Mouse (Mus musculus): ENCODE results near the gene Rnf11. TPM values are rescaled to one million over a fixed set of nuclear protein-coding genes. Genes with fewer than 3 reads are reported as not detected.
"Not testable (repeated sequence)": the region's sequence is repeated elsewhere in the genome, so short reads cannot be mapped to it uniquely, and the experiment has no call there.

Rnf11 gene
- polyA plus RNA-seq, 1 experiment from 2014 or later, result 67.3 TPM

- Histone ChIP-seq H3K9ac (peak overlapping the region; percentile 72), H3K4me1 (replicated peaks) (peaks cover 17% of the 10 kb centered on the region), H3K4me2 (peak overlapping the region; percentile 91), H3K36me3 (no peaks in the 10 kb centered on the region), H3K4me3 (peak overlapping the region; percentile 65), H3K9me3 (no peaks in the 10 kb centered on the region), H3K27ac (replicated peaks) (no peak overlapping the region), H3K27me3 (no peaks in the 10 kb centered on the region)
- ATAC-seq (ENCODE audit: low FRiP score, low read depth), result peak; percentile 58; the same call in 1 of the 2 replicates
- WGBS, result 3% methylated on average over 24 of the region's 24 CpGs
Observed at GRCm38 (mm10) chr4:109407176-109407520, 77.4 kb downstream of the Rnf11 start.

GRCm38 (mm10) chr4:109406486-109407175 lies 77.9 kb downstream of the Rnf11 start, which contains the start of gene Ttc39a:
TSS of gene Ttc39a (plus strand) at chr4:109406623.
- H3K27me3 ChIP-seq, result no peaks in the 10 kb centered on the region
- under 1% methylated on average over 38 of the region's 56 CpGs for WGBS
- H3K9ac ChIP-seq, result peak within 1 kb of the TSS; percentile 72
- peak within 1 kb of the TSS; percentile 91 for H3K4me2 ChIP-seq
- no peaks in the 10 kb centered on the region for H3K36me3 ChIP-seq
- H3K27ac ChIP-seq (replicated peaks), result no peak within 1 kb of the TSS
- no peaks in the 10 kb centered on the region for H3K9me3 ChIP-seq
- H3K4me3 ChIP-seq, result peak within 1 kb of the TSS; percentile 65
- peak; percentile 81 for ATAC-seq (ENCODE audit: low FRiP score, low read depth)
- peaks cover 17% of the 10 kb centered on the region for H3K4me1 ChIP-seq (replicated peaks)

- peak overlapping the region; percentile 72 for H3K9ac ChIP-seq
- peak overlapping the region; percentile 91 for H3K4me2 ChIP-seq
- peaks cover 17% of the 10 kb centered on the region for H3K4me1 ChIP-seq (replicated peaks)
- no peak overlapping the region for H3K27ac ChIP-seq (replicated peaks)
- H3K27me3 ChIP-seq, result no peaks in the 10 kb centered on the region
- H3K4me3 ChIP-seq, result peak overlapping the region; percentile 65
- ATAC-seq (ENCODE audit: low FRiP score, low read depth), result peak; percentile 61
- whole genome bisulfite sequencing, result 8% methylated on average over 3 of the region's 3 CpGs
- H3K9me3 ChIP-seq, result no peaks in the 10 kb centered on the region
- no peaks in the 10 kb centered on the region for H3K36me3 ChIP-seq
Observed at GRCm38 (mm10) chr4:109406054-109406485, 78.5 kb downstream of the Rnf11 start.

GRCm38 (mm10) chr4:109405415-109405814 lies 79.1 kb downstream of the Rnf11 start:
- 41% methylated on average over 8 of the region's 8 CpGs for WGBS
- no peak for ATAC-seq (ENCODE audit: low FRiP score, low read depth)
- no peak overlapping the region for H3K4me2 ChIP-seq

GRCm38 (mm10) chr4:109404908-109405307 lies 79.6 kb downstream of the Rnf11 start:
- peaks cover 17% of the 10 kb centered on the region for H3K4me1 ChIP-seq (replicated peaks)
- H3K4me2 ChIP-seq; H3K27me3 ChIP-seq; H3K4me3 ChIP-seq; H3K27ac ChIP-seq (replicated peaks); ATAC-seq (ENCODE audit: low FRiP score, low read depth); H3K9ac ChIP-seq; H3K36me3 ChIP-seq; H3K9me3 ChIP-seq: not testable (repeated sequence)
- 94% methylated on average over 3 of the region's 3 CpGs for WGBS

More at GRCm38 (mm10) chr4:109405415-109405814, 79.1 kb downstream of the Rnf11 start:
- Histone ChIP-seq H3K4me1 (replicated peaks) (peaks cover 17% of the 10 kb centered on the region), H3K9ac (no peak overlapping the region), H3K4me3 (no peak overlapping the region), H3K9me3 (no peaks in the 10 kb centered on the region), H3K27ac (replicated peaks) (no peak overlapping the region), H3K36me3 (no peaks in the 10 kb centered on the region), H3K27me3 (no peaks in the 10 kb centered on the region)

GRCm38 (mm10) chr4:109401176-109401689 lies 83.3 kb downstream of the Rnf11 start:
- Histone ChIP-seq H3K4me1 (replicated peaks) (peaks cover 8% of the 10 kb centered on the region), H3K27ac (replicated peaks) (no peak overlapping the region), H3K4me3 (no peak overlapping the region), H3K36me3 (no peaks in the 10 kb centered on the region), H3K9ac (no peak overlapping the region), H3K4me2 (no peak overlapping the region), H3K27me3 (no peaks in the 10 kb centered on the region), H3K9me3 (no peaks in the 10 kb centered on the region)
- 72% methylated on average over 5 of the region's 5 CpGs for whole genome bisulfite sequencing
- no peak for ATAC-seq (ENCODE audit: low FRiP score, low read depth)

Other genes with a start within 250 kb of the Rnf11 start
- gene Eps15, start 204.5 kb downstream of the Rnf11 start, polyA plus RNA-seq (2015; fragmentation: Nextera tagmentation; extraction: Ambion mirVana), result 62.8 and 65.2 TPM in 2 replicates
- gene Ttc39a, start 78.1 kb downstream of the Rnf11 start, polyA plus RNA-seq (2015; fragmentation: Nextera tagmentation; extraction: Ambion mirVana), result 3.2 and 3.9 TPM in 2 replicates
- gene 4930522H14Rik, start 46.6 kb upstream of the Rnf11 start, polyA plus RNA-seq (2015; fragmentation: Nextera tagmentation; extraction: Ambion mirVana), result not detected in 2 replicates
- 3.9 and 4.7 TPM in 2 replicates for gene Cdkn2c, start 182.5 kb upstream of the Rnf11 start, polyA plus RNA-seq (2015; fragmentation: Nextera tagmentation; extraction: Ambion mirVana)
- gene Faf1, start 191.9 kb upstream of the Rnf11 start, polyA plus RNA-seq (2015; fragmentation: Nextera tagmentation; extraction: Ambion mirVana), result 30.2 and 31.8 TPM in 2 replicates

All from hindbrain, embryonic 15.5 days (tissue).